Mouse (Mus musculus) intestine, embryonic 16.5 days (tissue): ENCODE data around the gene Fitm2. TPM values are rescaled to one million over a fixed set of nuclear protein-coding genes. Genes with fewer than 3 reads are reported as not detected.

ENCODE experiments used
- ATAC-seq: fragments of 200-750 bp; cut with Nextera tagmentation; 2 replicates; pipeline ENCODE4 v1.8.0; 2017; ENCODE audit warnings: moderate TSS enrichment, moderate library complexity
- H3K27ac ChIP-seq: fragments of 300-500 bp; sonication (generic); 2 replicates; pipeline ENCODE4 v1.5.1; 2014; ENCODE audit warnings: mild to moderate bottlenecking, low read length
- H3K27me3 ChIP-seq: fragments of 300-500 bp; sonication (generic); replicated peaks from 2 replicates; pipeline ENCODE4 v1.6.1; 2014; ENCODE audit warnings: low read length, control low read depth, mixed read lengths; ENCODE audit not compliant: control insufficient read depth, insufficient read depth
- H3K36me3 ChIP-seq: fragments of 300-500 bp; sonication (generic); 2 replicates; pipeline ENCODE4 v1.6.1; 2014; ENCODE audit warnings: low read length, control low read depth; ENCODE audit not compliant: control insufficient read depth, insufficient read depth
- H3K4me1 ChIP-seq: fragments of 300-500 bp; sonication (generic); 2 replicates; pipeline ENCODE4 v1.6.1; 2014; ENCODE audit warnings: low read length, control low read depth, mixed read lengths; ENCODE audit not compliant: control insufficient read depth, insufficient read depth
- H3K4me2 ChIP-seq: fragments of 300-500 bp; sonication (generic); 2 replicates; pipeline ENCODE4 v1.6.1; 2014; ENCODE audit warnings: low read depth, low read length, control low read depth
- H3K4me3 ChIP-seq: fragments of 300-500 bp; sonication (generic); 2 replicates; pipeline ENCODE4 v1.5.1; 2014; ENCODE audit warnings: mild to moderate bottlenecking, low read length
- H3K9ac ChIP-seq: fragments of 300-500 bp; sonication (generic); 2 replicates; pipeline ENCODE4 v1.6.1; 2014; ENCODE audit warnings: low read depth, low read length
- H3K9me3 ChIP-seq: fragments of 300-500 bp; sonication (generic); 2 replicates; pipeline ENCODE4 v1.6.1; 2016; ENCODE audit warnings: low read length, control low read depth; ENCODE audit not compliant: control insufficient read depth
- WGBS: fragments of 180-500 bp; shearing (Covaris S2); extraction: QIAGEN DNeasy Blood & Tissue Kit; methylation state at CpG from one replicate; pipeline ENCODE4 v1.1.7; 2014; 5-methylcytosine and 5-hydroxymethylcytosine counted together
- polyA plus RNA-seq: library from polyadenylated mRNA; unstranded; fragments of >200 nt; fragmentation: Nextera tagmentation; extraction: Ambion mirVana; gene quantifications from 2 replicates; pipeline ENCODE4 v1.2.1, GENCODE M21; 2015

Fitm2 gene
- polyA plus RNA-seq, 1 experiment from 2014 or later, result 10.6 TPM

GRCm38 (mm10) chr2:163438619-163439451 lies 33.6 kb downstream of the Fitm2 start:
- 1% methylated on average over 30 of the region's 30 CpGs for WGBS
- peak overlapping the region; percentile 50 for H3K4me2 ChIP-seq
- H3K9ac ChIP-seq, result 0 out of 2 replicates have a peak overlapping the region, but pooled peaks have one; percentile 31
- ATAC-seq, result no peak; the same call in 1 of the 2 replicates
- peak overlapping the region; percentile 39 for H3K4me3 ChIP-seq
- H3K27ac ChIP-seq, result no peak overlapping the region
- no peaks in the 10 kb centered on the region for H3K36me3 ChIP-seq
- peaks cover 6% of the 10 kb centered on the region; the same call in 1 of the 2 replicates for H3K4me1 ChIP-seq
- no peaks in the 10 kb centered on the region for H3K9me3 ChIP-seq
- peaks cover 9% of the 10 kb centered on the region for H3K27me3 ChIP-seq

- WGBS, result under 1% methylated on average over 17 of the region's 18 CpGs
- peak within 1 kb of the TSS; percentile 39 for H3K4me3 ChIP-seq
- H3K4me1 ChIP-seq, result peaks cover 6% of the 10 kb centered on the region; the same call in 1 of the 2 replicates
- ATAC-seq, result no peak; the same call in 1 of the 2 replicates
- no peaks in the 10 kb centered on the region for H3K9me3 ChIP-seq
- H3K9ac ChIP-seq, result 0 out of 2 replicates have a peak within 1 kb of the TSS, but pooled peaks have one; percentile 31
- H3K27ac ChIP-seq, result no peak within 1 kb of the TSS
- H3K4me2 ChIP-seq, result peak within 1 kb of the TSS; percentile 50
- H3K27me3 ChIP-seq, result peaks cover 9% of the 10 kb centered on the region
- no peaks in the 10 kb centered on the region for H3K36me3 ChIP-seq
Measured at GRCm38 (mm10) chr2:163438246-163438618, 34.2 kb downstream of the Fitm2 start, which contains the start of gene Gdap1l1. Gdap1l1 (plus strand) TSS chr2:163438476.

GRCm38 (mm10) chr2:163437800-163438199 lies 34.6 kb downstream of the Fitm2 start:
- Histone ChIP-seq H3K27me3 (peaks cover 9% of the 10 kb centered on the region), H3K9ac (no peak overlapping the region), H3K9me3 (no peaks in the 10 kb centered on the region), H3K27ac (no peak overlapping the region), H3K36me3 (no peaks in the 10 kb centered on the region), H3K4me1 (peaks cover 6% of the 10 kb centered on the region; the same call in 1 of the 2 replicates), H3K4me2 (no peak overlapping the region), H3K4me3 (no peak overlapping the region)
- WGBS, result 49% methylated on average over 4 of the region's 4 CpGs
- ATAC-seq, result no peak

GRCm38 (mm10) chr2:163433971-163434370 lies 38.5 kb downstream of the Fitm2 start:
- Histone ChIP-seq H3K27ac (no peak overlapping the region), H3K4me2 (no peak overlapping the region), H3K36me3 (no peaks in the 10 kb centered on the region), H3K9me3 (no peaks in the 10 kb centered on the region), H3K27me3 (peaks cover 7% of the 10 kb centered on the region), H3K9ac (no peak overlapping the region), H3K4me3 (no peak overlapping the region), H3K4me1 (peaks cover 6% of the 10 kb centered on the region; the same call in 1 of the 2 replicates)
- WGBS, result 22% methylated on average over 4 of the region's 4 CpGs
- ATAC-seq, result no peak

GRCm38 (mm10) chr2:163431289-163431688 lies 41.1 kb downstream of the Fitm2 start:
- H3K9me3 ChIP-seq, result no peaks in the 10 kb centered on the region
- ATAC-seq, result no peak

GRCm38 (mm10) chr2:163428346-163429011 lies 44.0 kb downstream of the Fitm2 start:
- WGBS, result 39% methylated on average over 4 of the region's 4 CpGs
- Histone ChIP-seq H3K4me1 (peaks cover 1% of the 10 kb centered on the region; the same call in 1 of the 2 replicates), H3K36me3 (no peaks in the 10 kb centered on the region), H3K27ac (no peak overlapping the region), H3K4me3 (no peak overlapping the region), H3K9me3 (no peaks in the 10 kb centered on the region), H3K4me2 (no peak overlapping the region), H3K9ac (no peak overlapping the region), H3K27me3 (no peaks in the 10 kb centered on the region)
- no peak for ATAC-seq

More at GRCm38 (mm10) chr2:163431289-163431688, 41.1 kb downstream of the Fitm2 start:
- WGBS, result 80% methylated on average over 9 of the region's 9 CpGs
- H3K27ac ChIP-seq, result no peak overlapping the region
- no peak overlapping the region for H3K4me3 ChIP-seq
- no peaks in the 10 kb centered on the region for H3K27me3 ChIP-seq
- no peak overlapping the region for H3K9ac ChIP-seq
- no peak overlapping the region for H3K4me2 ChIP-seq
- H3K36me3 ChIP-seq, result no peaks in the 10 kb centered on the region
- H3K4me1 ChIP-seq, result no peaks in the 10 kb centered on the region

- ATAC-seq, result no peak
- H3K36me3 ChIP-seq, result no peaks in the 10 kb centered on the region
Measured at GRCm38 (mm10) chr2:163424597-163424996, 47.8 kb downstream of the Fitm2 start, which contains the start of gene Oser1. Oser1 (minus strand) TSS chr2:163424697.

GRCm38 (mm10) chr2:163422895-163423660 lies 49.4 kb downstream of the Fitm2 start:
- WGBS, result 73% methylated on average over 9 of the region's 9 CpGs
- Histone ChIP-seq H3K9me3 (no peaks in the 10 kb centered on the region), H3K4me1 (peaks cover 19% of the 10 kb centered on the region), H3K9ac (no peak overlapping the region), H3K4me3 (no peak overlapping the region), H3K4me2 (no peak overlapping the region), H3K27ac (no peak overlapping the region), H3K27me3 (no peaks in the 10 kb centered on the region), H3K36me3 (no peaks in the 10 kb centered on the region)
- ATAC-seq, result no peak

More at GRCm38 (mm10) chr2:163424597-163424996, 47.8 kb downstream of the Fitm2 start, which contains the start of gene Oser1:
- WGBS, result 81% methylated on average over 6 of the region's 6 CpGs
- Histone ChIP-seq H3K9ac (no peak within 1 kb of the TSS), H3K4me1 (peaks cover 15% of the 10 kb centered on the region), H3K4me3 (no peak within 1 kb of the TSS), H3K9me3 (no peaks in the 10 kb centered on the region), H3K27me3 (no peaks in the 10 kb centered on the region), H3K27ac (no peak within 1 kb of the TSS), H3K4me2 (no peak within 1 kb of the TSS)
